Mouse (Mus musculus): ENCODE results near the gene Borcs6. TPM values are rescaled to one million over a fixed set of nuclear protein-coding genes. Genes with fewer than 3 reads are reported as not detected.

The Borcs6 gene
- polyA plus RNA-seq, 1 experiment from 2014 or later: 20.1 TPM

DNA sequence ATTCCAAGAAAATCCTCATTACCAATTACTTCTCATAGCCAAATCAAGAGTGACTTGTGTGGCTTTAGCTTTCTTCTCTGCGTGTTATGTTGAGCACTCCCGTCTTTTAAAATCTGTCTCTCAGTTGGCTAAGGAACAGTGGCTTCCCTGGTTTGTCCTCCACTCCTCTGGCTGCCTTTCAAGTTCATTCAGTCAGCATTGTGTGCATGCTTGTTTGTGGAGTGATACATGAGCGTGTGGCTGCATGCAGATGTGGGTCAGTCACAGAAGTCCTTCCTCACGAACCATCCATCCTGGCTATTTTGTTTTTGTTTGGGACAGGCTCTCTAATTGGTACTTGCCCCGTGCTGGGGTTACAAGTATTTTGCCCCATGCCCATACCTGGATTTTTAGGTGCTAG is 17.1 kb downstream of the Borcs6 start:
- H3K4me1 ChIP-seq (ENCODE audit: insufficient read depth, low read depth, low read length): peaks cover under 1% of the 10 kb centered on the region; the same call in 1 of the 2 replicates
- H3K4me3 ChIP-seq (ENCODE audit: low read depth, low read length): no peak overlapping the region
- ATAC-seq (no peak), DNase-seq (ENCODE audit: low spot score) (no peak)
- no peak overlapping the region for H3K27ac ChIP-seq (ENCODE audit: low read length)
- H3K9ac ChIP-seq (replicated peaks; ENCODE audit: low read depth): no peak overlapping the region
- 67% methylated on average over 5 of the region's 5 CpGs for WGBS
- H3K4me2 ChIP-seq (replicated peaks; ENCODE audit: low read depth, low read length): no peak overlapping the region
- no peaks in the 10 kb centered on the region for H3K36me3 ChIP-seq (ENCODE audit: insufficient read depth, low read length)
- H3K9me3 ChIP-seq (ENCODE audit: low read length): no peaks in the 10 kb centered on the region
- no peaks in the 10 kb centered on the region for H3K27me3 ChIP-seq (replicated peaks; ENCODE audit: insufficient read depth, low read length)
- no peak for TF ChIP-seq EP300 (IDR thresholded peaks at IDR 0.05)
- no peak for TF ChIP-seq CTCF (IDR thresholded peaks at IDR 0.05)

DNA sequence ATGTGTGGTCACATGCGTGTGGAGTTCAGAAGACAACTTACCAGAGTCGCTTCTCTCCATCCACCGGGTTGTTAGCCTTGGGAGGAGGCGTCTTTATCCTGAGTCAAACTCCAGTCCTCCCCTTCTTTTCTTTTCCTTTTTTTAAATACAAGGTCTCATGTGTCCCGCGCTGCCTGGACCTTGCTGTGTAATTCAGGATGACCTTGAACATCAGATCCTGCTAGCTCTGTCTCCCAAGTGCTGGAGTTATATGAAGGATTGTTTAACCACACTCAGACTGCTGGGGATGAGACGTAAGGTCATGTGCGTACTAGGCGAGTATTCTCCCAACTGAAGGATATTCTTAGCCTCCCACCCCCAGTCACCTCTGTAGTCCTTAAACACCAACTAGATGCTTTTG is 17.8 kb downstream of the Borcs6 start:
- no peak for DNase-seq (ENCODE audit: low spot score)
- no peak overlapping the region for H3K27ac ChIP-seq (ENCODE audit: low read length)
- no peaks in the 10 kb centered on the region for H3K36me3 ChIP-seq (ENCODE audit: insufficient read depth, low read length)
- no peak for TF ChIP-seq EP300 (IDR thresholded peaks at IDR 0.05)
- TF ChIP-seq CTCF (IDR thresholded peaks at IDR 0.05): no peak
- no peak for ATAC-seq
- no peaks in the 10 kb centered on the region for H3K27me3 ChIP-seq (replicated peaks; ENCODE audit: insufficient read depth, low read length)
- no peaks in the 10 kb centered on the region for H3K9me3 ChIP-seq (ENCODE audit: low read length)
- H3K9ac ChIP-seq (replicated peaks; ENCODE audit: low read depth): no peak overlapping the region
- H3K4me3 ChIP-seq (ENCODE audit: low read depth, low read length): no peak overlapping the region
- H3K4me2 ChIP-seq (replicated peaks; ENCODE audit: low read depth, low read length): no peak overlapping the region
- H3K4me1 ChIP-seq (ENCODE audit: insufficient read depth, low read depth, low read length): no peaks in the 10 kb centered on the region
- WGBS: 77% methylated on average over 9 of the region's 9 CpGs

DNA sequence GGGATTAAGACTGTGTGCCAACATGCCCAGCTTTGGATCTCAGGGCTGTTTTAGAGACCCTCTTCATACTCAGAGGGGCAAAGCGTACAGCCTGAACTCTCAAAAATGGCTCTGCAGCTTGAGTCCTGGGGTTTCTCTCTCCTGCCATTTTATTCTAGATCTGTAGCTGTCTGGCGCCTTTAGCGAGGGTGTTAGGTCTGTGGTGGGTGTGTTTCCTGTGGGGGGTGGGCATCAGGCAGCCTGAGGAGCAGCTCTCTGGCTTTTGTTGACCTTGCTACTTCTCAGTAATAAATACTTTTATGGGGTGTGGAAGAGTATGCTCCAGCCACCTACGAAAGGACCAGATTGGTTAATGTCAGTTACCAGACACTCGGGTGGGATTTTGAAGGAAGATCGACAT is 18.5 kb downstream of the Borcs6 start:
- no peak for DNase-seq (ENCODE audit: low spot score)
- TF ChIP-seq CTCF (IDR thresholded peaks at IDR 0.05) (no peak), EP300 (IDR thresholded peaks at IDR 0.05) (no peak)
- H3K4me3 ChIP-seq (ENCODE audit: low read depth, low read length): no peak overlapping the region
- WGBS: 72% methylated on average over 6 of the region's 6 CpGs
- no peak for ATAC-seq
- no peaks in the 10 kb centered on the region for H3K4me1 ChIP-seq (ENCODE audit: insufficient read depth, low read depth, low read length)
- H3K27ac ChIP-seq (ENCODE audit: low read length): no peak overlapping the region
- no peak overlapping the region for H3K9ac ChIP-seq (replicated peaks; ENCODE audit: low read depth)
- H3K36me3 ChIP-seq (ENCODE audit: insufficient read depth, low read length): no peaks in the 10 kb centered on the region
- H3K4me2 ChIP-seq (replicated peaks; ENCODE audit: low read depth, low read length): no peak overlapping the region
- H3K9me3 ChIP-seq (ENCODE audit: low read length): no peaks in the 10 kb centered on the region
- no peaks in the 10 kb centered on the region for H3K27me3 ChIP-seq (replicated peaks; ENCODE audit: insufficient read depth, low read length)

DNA sequence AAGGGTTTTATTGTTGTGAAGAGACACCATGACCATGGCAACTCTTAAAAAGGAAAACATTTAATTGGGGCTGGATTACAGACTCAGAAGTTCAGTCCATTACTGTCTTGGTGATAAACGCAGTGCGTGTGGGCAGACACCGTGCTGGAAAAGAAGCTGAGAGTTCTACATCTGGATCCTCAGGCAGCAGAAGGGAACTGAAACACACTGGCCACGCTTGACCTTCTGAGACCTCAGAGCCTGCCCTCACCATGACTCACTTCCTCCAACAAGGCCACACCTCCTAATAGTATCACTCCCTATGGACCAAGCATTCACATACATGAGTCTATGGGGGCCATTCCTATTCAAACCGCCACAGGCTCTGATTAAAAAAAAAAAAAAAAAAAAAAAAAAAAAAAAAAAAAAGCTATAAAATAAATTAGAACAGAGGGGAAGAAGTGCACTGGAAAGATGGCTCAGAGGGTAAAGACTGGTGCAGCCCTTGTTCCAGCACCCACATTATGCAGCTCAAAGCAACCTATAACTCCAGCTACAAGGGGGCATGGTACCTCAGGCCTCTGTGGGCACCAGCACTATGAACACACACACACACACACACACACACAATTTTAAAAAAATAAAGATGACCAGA is 19.4 kb downstream of the Borcs6 start:
- Histone ChIP-seq H3K9me3 (ENCODE audit: low read length) (no peaks in the 10 kb centered on the region), H3K36me3 (ENCODE audit: insufficient read depth, low read length) (no peaks in the 10 kb centered on the region), H3K4me1 (ENCODE audit: insufficient read depth, low read depth, low read length) (no peaks in the 10 kb centered on the region), H3K9ac (replicated peaks; ENCODE audit: low read depth) (no peak overlapping the region), H3K27me3 (replicated peaks; ENCODE audit: insufficient read depth, low read length) (no peaks in the 10 kb centered on the region), H3K4me2 (replicated peaks; ENCODE audit: low read depth, low read length) (no peak overlapping the region), H3K4me3 (ENCODE audit: low read depth, low read length) (no peak overlapping the region), H3K27ac (ENCODE audit: low read length) (no peak overlapping the region)
- DNase-seq (ENCODE audit: low spot score) (peak; percentile 50), ATAC-seq (no peak)
- TF ChIP-seq CTCF (IDR thresholded peaks at IDR 0.05): no peak
- 69% methylated on average over 5 of the region's 5 CpGs for WGBS

DNA sequence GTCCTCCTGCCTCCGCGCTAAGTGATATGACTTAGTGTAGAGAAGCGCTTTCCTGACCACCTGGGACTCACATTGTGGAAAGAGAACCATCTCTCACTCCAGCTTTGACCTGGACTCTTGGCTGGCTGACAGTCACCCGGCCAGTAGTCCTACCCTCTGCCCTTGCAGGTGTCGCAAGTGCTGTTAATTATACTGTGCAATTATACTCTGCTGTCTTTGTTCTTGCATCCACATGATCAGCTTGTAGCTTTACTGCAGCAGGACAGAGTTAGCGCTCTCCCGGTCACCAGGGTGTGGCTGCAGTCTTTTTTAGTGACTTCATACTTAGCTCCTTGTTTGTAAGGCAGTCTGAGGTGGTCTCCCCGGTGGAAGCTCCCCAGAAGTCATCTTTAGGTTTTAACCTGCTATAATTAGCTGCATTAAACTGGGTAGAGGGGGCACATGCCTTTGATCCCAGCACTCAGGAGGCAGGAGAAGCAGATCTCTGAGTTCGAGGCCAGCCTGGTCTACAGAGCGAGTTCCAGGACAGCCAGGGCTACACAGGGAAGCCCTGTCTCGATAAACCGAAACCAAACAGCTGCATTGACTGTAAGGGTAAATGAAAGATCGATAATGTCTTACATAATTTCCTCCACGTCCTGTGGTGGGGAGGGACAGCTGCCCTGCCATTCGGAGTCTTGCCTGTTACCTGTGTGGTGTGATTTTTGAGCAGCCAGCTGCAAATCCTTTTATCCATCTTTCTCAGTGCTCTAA is 20.8 kb downstream of the Borcs6 start:
- H3K4me2 ChIP-seq (replicated peaks; ENCODE audit: low read depth, low read length): no peak overlapping the region
- H3K9me3 ChIP-seq (ENCODE audit: low read length): no peaks in the 10 kb centered on the region
- no peak overlapping the region for H3K9ac ChIP-seq (replicated peaks; ENCODE audit: low read depth)
- DNase-seq (ENCODE audit: low spot score) (peak; percentile 5), ATAC-seq (no peak)
- no peaks in the 10 kb centered on the region for H3K4me1 ChIP-seq (ENCODE audit: insufficient read depth, low read depth, low read length)
- TF ChIP-seq CTCF (IDR thresholded peaks at IDR 0.05): no peak
- TF ChIP-seq EP300 (IDR thresholded peaks at IDR 0.05): no peak
- 79% methylated on average over 15 of the region's 15 CpGs for WGBS
- H3K4me3 ChIP-seq (ENCODE audit: low read depth, low read length): no peak overlapping the region
- H3K27ac ChIP-seq (ENCODE audit: low read length): no peak overlapping the region
- H3K36me3 ChIP-seq (ENCODE audit: insufficient read depth, low read length): no peaks in the 10 kb centered on the region
- no peaks in the 10 kb centered on the region for H3K27me3 ChIP-seq (replicated peaks; ENCODE audit: insufficient read depth, low read length)

DNA sequence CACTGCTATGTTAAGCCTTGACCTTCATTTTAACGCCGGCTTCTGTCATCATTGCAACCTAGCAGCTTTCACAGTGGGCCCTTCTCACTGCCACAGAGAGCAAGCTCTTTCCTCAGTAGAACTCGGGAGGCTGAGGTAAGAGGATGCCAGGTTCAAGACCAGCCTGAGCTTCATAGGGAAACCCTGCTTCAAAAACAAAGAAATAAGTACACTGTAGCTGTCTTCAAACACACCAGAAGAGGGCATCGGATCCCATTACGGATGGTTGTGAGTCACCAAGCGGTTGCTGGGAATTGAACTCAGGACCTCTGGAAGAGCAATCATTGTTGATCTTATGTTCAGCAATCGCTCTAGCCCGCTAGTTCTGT is 21.3 kb downstream of the Borcs6 start:
- 87% methylated on average over 8 of the region's 8 CpGs for WGBS
- no peaks in the 10 kb centered on the region for H3K9me3 ChIP-seq (ENCODE audit: low read length)
- H3K27ac ChIP-seq (ENCODE audit: low read length): no peak overlapping the region
- H3K4me2 ChIP-seq (replicated peaks; ENCODE audit: low read depth, low read length): no peak overlapping the region
- no peaks in the 10 kb centered on the region for H3K27me3 ChIP-seq (replicated peaks; ENCODE audit: insufficient read depth, low read length)
- no peak for TF ChIP-seq EP300 (IDR thresholded peaks at IDR 0.05)
- no peak for DNase-seq (ENCODE audit: low spot score)
- H3K4me1 ChIP-seq (ENCODE audit: insufficient read depth, low read depth, low read length): no peaks in the 10 kb centered on the region
- H3K4me3 ChIP-seq (ENCODE audit: low read depth, low read length): no peak overlapping the region
- H3K9ac ChIP-seq (replicated peaks; ENCODE audit: low read depth): no peak overlapping the region
- ATAC-seq: no peak
- no peaks in the 10 kb centered on the region for H3K36me3 ChIP-seq (ENCODE audit: insufficient read depth, low read length)

All from lung, postnatal 0 days (tissue).